Mouse (Mus musculus): Measurements from ENCODE around the gene Trmt13.

- TF ChIP-seq CTCF (conservative IDR thresholded peaks at IDR 0.05 in 1 of 2, IDR thresholded peaks at IDR 0.05 in 1 of 2; ENCODE audit: low read depth in 2 of 2, low read length in 2 of 2): no peak
- no peak for TF ChIP-seq ELF1 (IDR thresholded peaks at IDR 0.05; ENCODE audit: low read depth, low read length)
- TF ChIP-seq NELFE (IDR thresholded peaks at IDR 0.05; ENCODE audit: low read depth, low read length): no peak
- TF ChIP-seq CHD1 (IDR thresholded peaks at IDR 0.05; ENCODE audit: low read depth, low read length): no peak
- no peak for TF ChIP-seq HCFC1 (IDR thresholded peaks at IDR 0.05; ENCODE audit: low read depth, low read length)
- no peak for TF ChIP-seq POLR2A (IDR thresholded peaks at IDR 0.05; ENCODE audit: low read depth, low read length)
- no peak for TF ChIP-seq MAZ (IDR thresholded peaks at IDR 0.05; ENCODE audit: low read depth, low read length)
- TF ChIP-seq RAD21 (IDR thresholded peaks at IDR 0.05; ENCODE audit: low read depth, low read length): no peak
- no peak for TF ChIP-seq SIN3A (IDR thresholded peaks at IDR 0.05; ENCODE audit: low read length)
- no peak for TF ChIP-seq ETS1 (conservative IDR thresholded peaks at IDR 0.05; ENCODE audit: low read depth, low read length)
- no peak for TF ChIP-seq EP300 (IDR thresholded peaks at IDR 0.05; ENCODE audit: low read length)
These were observed 13.4 kb downstream of the Trmt13 start for GRCm38 (mm10) chr3:116601005-116601404.

All from CH12.LX (cell line).